8 mouse cellular contexts compared by ENCODE assay signal in the genomic region with DNA sequence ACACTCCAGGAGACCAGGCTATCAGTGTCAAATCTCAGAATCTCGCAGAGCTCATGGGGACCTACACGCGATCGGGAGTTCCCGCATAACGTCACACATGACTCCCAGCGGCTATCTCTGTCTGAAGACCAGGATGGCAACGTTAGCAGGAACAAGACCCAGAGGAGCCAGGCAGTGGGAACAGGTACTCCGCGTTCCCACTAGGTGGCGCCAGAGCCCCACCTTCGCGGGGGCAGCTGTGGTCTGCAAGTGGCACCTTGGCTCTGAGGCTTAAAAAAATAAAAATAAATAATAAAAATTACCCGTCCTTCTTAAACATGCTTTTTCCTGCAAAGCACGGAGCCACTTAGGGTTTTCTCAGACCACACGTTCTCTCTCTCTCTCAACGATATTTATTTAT. TPM values are rescaled to one million over a fixed set of nuclear protein-coding genes. Genes with fewer than 3 reads are reported as not detected.
A peak's percentile ranks its signal among the peaks of the same experiment; 100 is the strongest.
DNase-seq lines count a peak whose midpoint lies in the region; ATAC-seq and TF ChIP-seq lines count a peak whose summit lies in the region.

No protein-coding gene starts in this region.

- no peak overlapping the region for H3K9ac ChIP-seq in heart, embryonic 12.5 days
- peak overlapping the region; percentile 45 for H3K9ac ChIP-seq in kidney, embryonic 16.5 days (replicated peaks; ENCODE audit: low read length)
- H3K9ac ChIP-seq in liver, adult 2 months (ENCODE audit: low read depth, low read length), result 0 out of 2 replicates have a peak overlapping the region, but pooled peaks have one; percentile 7

- TF ChIP-seq POLR2A in bone marrow, adult 2 months (IDR thresholded peaks at IDR 0.05; ENCODE audit: borderline replicate concordance, control insufficient read depth, low read depth, low read length), result no peak
- TF ChIP-seq POLR2A in liver, adult 2 months (IDR thresholded peaks at IDR 0.05; ENCODE audit: extremely low read depth, insufficient read depth, low read length), result no peak

- WGBS in bone marrow, adult 2 months, result 4% methylated on average over 17 of the region's 17 CpGs
- 4% methylated on average over 17 of the region's 17 CpGs for WGBS in heart, embryonic 12.5 days
- WGBS in kidney, embryonic 16.5 days, result 4% methylated on average over 17 of the region's 17 CpGs
- WGBS in liver, adult 2 months, result 6% methylated on average over 17 of the region's 17 CpGs

- no peaks in the 10 kb centered on the region for H3K36me3 ChIP-seq in heart, embryonic 12.5 days
- H3K36me3 ChIP-seq in kidney, embryonic 16.5 days (ENCODE audit: insufficient read depth, low read length), result no peaks in the 10 kb centered on the region
- no peaks in the 10 kb centered on the region for H3K36me3 ChIP-seq in liver, adult 2 months (ENCODE audit: control insufficient read depth, insufficient read depth, low read length)

- no peak overlapping the region for H3K4me3 ChIP-seq in bone marrow, adult 2 months (replicated peaks; ENCODE audit: control insufficient read depth, low read depth, low read length)
- H3K4me3 ChIP-seq in heart, embryonic 12.5 days, result no peak overlapping the region
- H3K4me3 ChIP-seq in kidney, embryonic 16.5 days (ENCODE audit: low read length), result no peak overlapping the region
- H3K4me3 ChIP-seq in liver, adult 2 months (ENCODE audit: insufficient read depth, low read depth, low read length), result no peak overlapping the region

- no peaks in the 10 kb centered on the region for H3K4me1 ChIP-seq in bone marrow, adult 2 months (ENCODE audit: control insufficient read depth, insufficient read depth, low read length)
- peaks cover 8% of the 10 kb centered on the region for H3K4me1 ChIP-seq in heart, embryonic 12.5 days (replicated peaks)
- peaks cover 5% of the 10 kb centered on the region for H3K4me1 ChIP-seq in kidney, embryonic 16.5 days (ENCODE audit: insufficient read depth, low read length)
- peaks cover 3% of the 10 kb centered on the region; the same call in 1 of the 2 replicates for H3K4me1 ChIP-seq in liver, adult 2 months (ENCODE audit: control insufficient read depth, insufficient read depth, low read length)

- peak; percentile 70; the same call in 1 of the 2 replicates for ATAC-seq in erythroblast, adult 5-6 weeks (replicated peaks; ENCODE audit: low FRiP score, poor library complexity, severe bottlenecking)
- no peak for ATAC-seq in heart, embryonic 12.5 days (ENCODE audit: insufficient number of reproducible peaks, low FRiP score)
- ATAC-seq in kidney, embryonic 16.5 days (ENCODE audit: low FRiP score, low TSS enrichment), result peak; percentile 73
- peak; percentile 82 for ATAC-seq in monocyte, adult 5-6 weeks (replicated peaks; ENCODE audit: insufficient number of reproducible peaks, low FRiP score, low TSS enrichment, poor library complexity, severe bottlenecking)

- H3K79me2 ChIP-seq in liver, adult 2 months (ENCODE audit: control insufficient read depth, insufficient read depth, low read length), result no peaks in the 10 kb centered on the region

- H3K4me2 ChIP-seq in heart, embryonic 12.5 days, result peak overlapping the region; percentile 50
- H3K4me2 ChIP-seq in kidney, embryonic 16.5 days (replicated peaks; ENCODE audit: low read depth, low read length), result 0 out of 2 replicates have a peak overlapping the region, but pooled peaks have one; percentile 20

- no peak overlapping the region for H3K27ac ChIP-seq in bone marrow, adult 2 months (ENCODE audit: control insufficient read depth, insufficient read depth, low read depth, low read length, poor library complexity)
- H3K27ac ChIP-seq in heart, embryonic 12.5 days (ENCODE audit: poor library complexity, severe bottlenecking), result no peak overlapping the region
- H3K27ac ChIP-seq in kidney, embryonic 16.5 days (ENCODE audit: low read length), result no peak overlapping the region
- no peak overlapping the region for H3K27ac ChIP-seq in liver, adult 2 months (replicated peaks; ENCODE audit: insufficient read depth, low read depth, low read length)

- TF ChIP-seq CTCF in bone marrow, adult 2 months (IDR thresholded peaks at IDR 0.05; ENCODE audit: control insufficient read depth, insufficient read depth, low read length), result peak; percentile 95
- peak; percentile 99 for TF ChIP-seq CTCF in liver, adult 2 months (IDR thresholded peaks at IDR 0.05; ENCODE audit: low read depth, low read length)

- H3K9me3 ChIP-seq in heart, embryonic 12.5 days (replicated peaks), result peaks cover 6% of the 10 kb centered on the region; the same call in 1 of the 2 replicates
- peaks cover 4% of the 10 kb centered on the region; the same call in 1 of the 2 replicates for H3K9me3 ChIP-seq in kidney, embryonic 16.5 days (ENCODE audit: low read length)

- peak; percentile 80 for DNase-seq in A20 (ENCODE audit: low read depth, low spot score)
- DNase-seq in liver, adult 2 months (ENCODE audit: extremely low read depth, low read depth, low spot score), result peak; percentile 62
- peak; percentile 60 to 67 for DNase-seq in spleen, postnatal 36 days (ENCODE audit: low spot score in 2 of 2)

- H3K27me3 ChIP-seq in heart, embryonic 12.5 days (replicated peaks), result peaks cover 41% of the 10 kb centered on the region
- peaks cover 17% of the 10 kb centered on the region for H3K27me3 ChIP-seq in kidney, embryonic 16.5 days (ENCODE audit: insufficient read depth, low read length)
- H3K27me3 ChIP-seq in liver, adult 2 months (ENCODE audit: control insufficient read depth, insufficient read depth, low read length), result peaks cover 2% of the 10 kb centered on the region; the same call in 1 of the 2 replicates

RNA-seq across cellular contexts. Expression of gene Slc45a1, which starts 4.0 kb away (rescaled TPM):
- polyA plus RNA-seq in bone marrow, adult 2 months (2011; ENCODE audit: insufficient read depth, insufficient read length, low replicate concordance, missing spikeins), result not detected in 2 replicates
- not detected in 2 replicates for total RNA-seq in erythroblast, adult 5-6 weeks (2015; ENCODE audit: low replicate concordance)
- not detected in 2 replicates for total RNA-seq in erythroblast, adult 5-6 weeks (2017; ENCODE audit: low replicate concordance)
- not detected in 2 replicates for polyA plus RNA-seq in heart, embryonic 12.5 days (2016; fragmentation: Nextera tagmentation; extraction: Ambion mirVana)
- polyA plus RNA-seq in kidney, embryonic 16.5 days (2015; fragmentation: Nextera tagmentation; extraction: Ambion mirVana), result 0.12 and 0.17 TPM in 2 replicates
- not detected in 2 replicates for total RNA-seq in liver, adult 2 months (2014; rRNA removed)
- not detected in 2 replicates for polyA plus RNA-seq in liver, adult 2 months (2012; rRNA removed)
- not detected in 3 replicates for total RNA-seq in monocyte, adult 5-6 weeks (2017)
